Mouse (Mus musculus) MEL-GATA-1-ER (cell line): ENCODE results near the gene Dpp6.
A peak's percentile ranks its signal among the peaks of the same experiment; 100 is the strongest.

Experiments
- DNase-seq: peaks from one replicate; pipeline ENCODE4 v3.0.0-alpha.2; 2012; ENCODE audit warnings: low read depth; ENCODE audit errors: extremely low read depth

The Dpp6 gene

GRCm38 (mm10) chr5:27731392-27731791, 914.4 kb downstream of the Dpp6 start:
- no peak for DNase-seq

- no peak for DNase-seq
Observed at GRCm38 (mm10) chr5:27732288-27732868, 915.4 kb downstream of the Dpp6 start.

GRCm38 (mm10) chr5:27737168-27737567, 920.2 kb downstream of the Dpp6 start:
- peak; percentile 41 for DNase-seq

GRCm38 (mm10) chr5:27739216-27739615, 922.2 kb downstream of the Dpp6 start:
- DNase-seq: no peak

GRCm38 (mm10) chr5:27744944-27745343, 927.9 kb downstream of the Dpp6 start:
- DNase-seq: no peak

- no peak for DNase-seq
Observed at GRCm38 (mm10) chr5:27765780-27766179, 948.8 kb downstream of the Dpp6 start.

- DNase-seq: no peak
Observed at GRCm38 (mm10) chr5:27767948-27768347, 950.9 kb downstream of the Dpp6 start.
